Mouse (Mus musculus) forebrain, embryonic 14.5 days (tissue): ENCODE measurements around the gene Ipmk. TPM values are rescaled to one million over a fixed set of nuclear protein-coding genes. Genes with fewer than 3 reads are reported as not detected.

ENCODE experiments used
- ATAC-seq: fragments of 200-750 bp; cut with Nextera tagmentation; 2 replicates; pipeline ENCODE4 v1.8.0; 2017; ENCODE audit warnings: mild to moderate bottlenecking, moderate library complexity
- DNase-seq: peaks from one replicate; pipeline ENCODE4 v3.0.0-alpha.2; 2015; ENCODE audit warnings: low spot score
- H3K27ac ChIP-seq: fragments of 300-500 bp; sonication (generic); 2 replicates; pipeline ENCODE4 v1.5.1; 2014; ENCODE audit warnings: low read depth, mild to moderate bottlenecking, control low read depth, low read length, moderate library complexity
- H3K27me3 ChIP-seq: fragments of 300-500 bp; sonication (generic); replicated peaks from 2 replicates; pipeline ENCODE4 v1.6.1; 2014; ENCODE audit warnings: low read length, control low read depth, mixed read lengths; ENCODE audit not compliant: control insufficient read depth, insufficient read depth
- H3K36me3 ChIP-seq: fragments of 300-500 bp; sonication (generic); 2 replicates; pipeline ENCODE4 v1.6.1; 2014; ENCODE audit warnings: low read length, control low read depth; ENCODE audit not compliant: control insufficient read depth, insufficient read depth
- H3K4me1 ChIP-seq: fragments of 300-500 bp; sonication (generic); 2 replicates; pipeline ENCODE4 v1.6.1; 2014; ENCODE audit warnings: antibody characterized with exemption, low read length, control low read depth; ENCODE audit not compliant: control insufficient read depth, insufficient read depth
- H3K4me2 ChIP-seq: fragments of 300-500 bp; sonication (generic); 2 replicates; pipeline ENCODE4 v1.6.1; 2014; ENCODE audit warnings: mild to moderate bottlenecking, control low read depth, low read length
- H3K4me3 ChIP-seq: fragments of 300-500 bp; sonication (generic); 2 replicates; pipeline ENCODE4 v1.5.1; 2014; ENCODE audit warnings: low read depth, low read length, control low read depth
- H3K9ac ChIP-seq: fragments of 300-500 bp; sonication (generic); 2 replicates; pipeline ENCODE4 v1.6.1; 2014; ENCODE audit warnings: mild to moderate bottlenecking, low read length, control low read depth, moderate library complexity
- H3K9me3 ChIP-seq: fragments of 300-500 bp; sonication (generic); replicated peaks from 2 replicates; pipeline ENCODE4 v1.6.1; 2016; ENCODE audit warnings: low read length, control low read depth, mixed read lengths; ENCODE audit not compliant: control insufficient read depth
- WGBS: fragments of 180-500 bp; shearing (Covaris S2); extraction: QIAGEN DNeasy Blood & Tissue Kit; methylation state at CpG from one replicate; pipeline ENCODE4 v1.1.7; 2014; 5-methylcytosine and 5-hydroxymethylcytosine counted together
- polyA plus RNA-seq: library from polyadenylated mRNA; unstranded; fragments of >200 nt; fragmentation: Nextera tagmentation; extraction: Ambion mirVana; gene quantifications from 2 replicates; pipeline ENCODE4 v1.2.1, GENCODE M21; 2014

Ipmk gene
- polyA plus RNA-seq = 16.2 and 17.7 TPM in 2 replicates

DNA sequence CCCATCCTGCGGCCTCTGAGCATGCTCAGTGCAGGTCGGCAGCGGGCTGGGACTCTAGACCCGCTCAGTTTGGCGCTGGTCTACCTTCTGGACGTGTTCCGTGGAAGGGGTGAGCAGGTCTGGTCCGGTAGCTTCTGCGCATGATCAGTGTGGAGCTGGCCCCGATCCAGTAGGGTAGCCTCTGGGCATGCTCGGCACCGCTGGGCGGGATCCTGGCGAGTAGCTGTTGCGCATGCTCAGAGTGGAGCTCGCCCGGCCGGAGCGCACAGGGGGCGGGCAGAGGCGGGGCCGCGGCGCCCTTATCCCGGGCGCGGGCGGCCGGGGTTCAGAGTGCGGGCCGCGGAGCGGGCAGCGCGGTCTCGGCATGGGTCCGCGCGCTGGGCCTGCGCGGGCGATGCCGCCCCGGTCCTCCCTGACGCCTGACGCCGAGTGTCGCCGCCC lies at the start of gene Ipmk:
Ipmk (plus strand) TSS at position 255 of the 441 bp plus-strand sequence.
- DNase-seq (peak; percentile 97), ATAC-seq (peak; percentile 92)
- H3K4me3 ChIP-seq = peak within 1 kb of the TSS; percentile 79
- H3K36me3 ChIP-seq = no peaks in the 10 kb centered on the region
- H3K27ac ChIP-seq = peak within 1 kb of the TSS; percentile 55
- H3K4me2 ChIP-seq = peak within 1 kb of the TSS; percentile 92
- no peaks in the 10 kb centered on the region for H3K9me3 ChIP-seq
- WGBS = 0% methylated on average over 44 of the region's 49 CpGs
- H3K27me3 ChIP-seq = no peaks in the 10 kb centered on the region
- peaks cover 24% of the 10 kb centered on the region for H3K4me1 ChIP-seq
- H3K9ac ChIP-seq = peak within 1 kb of the TSS; percentile 88

DNA sequence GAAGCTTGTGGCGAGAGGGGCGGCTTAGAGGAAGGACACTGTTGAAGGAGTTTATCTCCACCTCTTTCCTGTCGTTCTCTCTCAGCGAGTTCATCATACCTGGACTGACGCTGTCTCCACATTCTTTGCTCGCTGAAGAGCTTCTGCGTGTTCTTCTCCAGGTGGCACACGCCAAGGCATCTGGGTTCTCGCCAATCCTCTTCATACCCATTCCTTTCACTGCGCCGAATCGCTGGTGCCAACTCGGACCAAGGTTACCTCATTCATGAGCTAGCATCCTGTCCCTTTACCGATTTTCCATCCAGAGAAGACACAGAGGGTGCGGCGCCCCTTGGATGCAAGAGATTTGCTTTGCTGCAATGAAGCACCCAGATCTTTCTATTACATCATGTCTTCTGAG lies 47.4 kb upstream of the Ipmk start:
- no peaks in the 10 kb centered on the region for H3K4me1 ChIP-seq
- ATAC-seq (no peak), DNase-seq (no peak)
- no peaks in the 10 kb centered on the region for H3K9me3 ChIP-seq
- H3K27ac ChIP-seq = no peak overlapping the region
- H3K4me2 ChIP-seq = no peak overlapping the region
- no peaks in the 10 kb centered on the region for H3K27me3 ChIP-seq
- H3K9ac ChIP-seq = no peak overlapping the region
- H3K4me3 ChIP-seq = no peak overlapping the region
- WGBS = 88% methylated on average over 16 of the region's 16 CpGs
- H3K36me3 ChIP-seq = no peaks in the 10 kb centered on the region

DNA sequence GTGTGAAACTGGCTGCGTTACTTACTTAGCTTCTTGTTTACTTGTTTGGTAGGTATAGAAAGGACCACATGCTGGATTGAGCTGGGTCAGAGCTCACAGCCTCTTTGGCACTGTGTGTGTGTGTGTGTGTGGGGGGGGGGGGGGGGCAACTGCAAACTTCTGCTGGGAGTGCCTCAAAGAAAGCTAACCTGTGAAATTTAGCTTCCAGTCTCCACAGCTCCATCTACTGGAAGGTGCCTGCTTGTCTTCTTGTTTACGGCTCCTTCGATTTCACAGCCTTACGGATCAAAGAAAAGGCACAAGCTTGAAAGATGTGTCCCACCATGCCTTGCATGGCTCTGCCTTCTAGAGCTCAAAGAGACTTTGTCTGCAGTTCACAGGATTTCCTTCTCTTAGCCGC lies 45.1 kb upstream of the Ipmk start:
- Histone ChIP-seq H3K4me2 (no peak overlapping the region), H3K9me3 (no peaks in the 10 kb centered on the region), H3K27me3 (no peaks in the 10 kb centered on the region), H3K4me1 (no peaks in the 10 kb centered on the region), H3K36me3 (no peaks in the 10 kb centered on the region), H3K4me3 (no peak overlapping the region), H3K9ac (no peak overlapping the region), H3K27ac (no peak overlapping the region)
- DNase-seq = peak; percentile 39
- WGBS = 28% methylated on average over 5 of the region's 5 CpGs
- ATAC-seq = no peak

DNA sequence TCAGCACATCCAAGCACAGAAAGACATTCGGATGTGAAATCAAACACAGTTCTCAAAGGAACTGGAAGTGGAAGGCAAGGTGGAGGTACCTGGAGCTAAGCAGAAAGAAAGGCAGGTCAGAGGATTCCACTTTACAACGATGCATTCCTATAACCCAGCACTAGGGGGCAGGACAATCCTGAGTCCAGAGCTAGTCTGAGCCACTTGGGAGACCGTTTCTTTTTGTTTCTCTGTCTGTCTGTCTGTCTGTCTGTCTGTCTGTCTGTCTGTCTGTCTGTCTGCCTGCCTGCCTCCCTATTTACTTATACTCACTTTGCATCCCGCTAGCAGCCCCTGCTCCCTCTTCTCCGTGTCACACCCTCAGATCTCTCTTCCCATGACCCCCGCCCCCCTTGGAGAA lies 41.4 kb upstream of the Ipmk start:
- Histone ChIP-seq H3K4me2 (peak overlapping the region; percentile 17; the same call in 1 of the 2 replicates), H3K9ac (no peak overlapping the region), H3K4me3 (no peak overlapping the region), H3K27ac (no peak overlapping the region), H3K4me1 (no peaks in the 10 kb centered on the region), H3K27me3 (no peaks in the 10 kb centered on the region), H3K9me3 (no peaks in the 10 kb centered on the region), H3K36me3 (no peaks in the 10 kb centered on the region)
- ATAC-seq = 0 out of 2 replicates have a peak, but pooled peaks have one; percentile 34
- DNase-seq = peak; percentile 51
- WGBS = 25% methylated on average over 6 of the region's 6 CpGs

DNA sequence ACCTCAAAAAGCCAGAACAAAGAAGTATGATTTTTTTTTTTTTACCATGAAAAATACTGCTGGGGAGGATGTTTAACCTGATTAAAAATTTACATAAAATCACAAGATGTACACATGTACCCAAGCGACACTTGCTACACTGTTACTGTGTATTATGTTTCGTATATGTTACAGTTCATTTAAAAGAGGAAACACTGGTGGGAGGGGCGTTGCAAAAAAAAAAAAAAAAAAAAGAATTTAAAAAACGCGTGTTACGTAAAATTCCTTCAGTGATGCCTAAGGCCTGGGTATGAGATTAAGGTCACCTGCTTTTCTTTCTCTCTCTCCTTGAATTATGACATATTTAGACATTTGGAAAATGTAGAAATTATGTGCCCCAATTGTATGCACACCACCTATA lies 40.8 kb upstream of the Ipmk start:
- H3K27ac ChIP-seq = no peak overlapping the region
- H3K4me1 ChIP-seq = no peaks in the 10 kb centered on the region
- no peaks in the 10 kb centered on the region for H3K27me3 ChIP-seq
- H3K4me3 ChIP-seq = no peak overlapping the region
- no peaks in the 10 kb centered on the region for H3K9me3 ChIP-seq
- ATAC-seq (no peak), DNase-seq (no peak)
- H3K4me2 ChIP-seq = no peak overlapping the region
- 74% methylated on average over 6 of the region's 6 CpGs for WGBS
- H3K36me3 ChIP-seq = no peaks in the 10 kb centered on the region
- H3K9ac ChIP-seq = no peak overlapping the region

DNA sequence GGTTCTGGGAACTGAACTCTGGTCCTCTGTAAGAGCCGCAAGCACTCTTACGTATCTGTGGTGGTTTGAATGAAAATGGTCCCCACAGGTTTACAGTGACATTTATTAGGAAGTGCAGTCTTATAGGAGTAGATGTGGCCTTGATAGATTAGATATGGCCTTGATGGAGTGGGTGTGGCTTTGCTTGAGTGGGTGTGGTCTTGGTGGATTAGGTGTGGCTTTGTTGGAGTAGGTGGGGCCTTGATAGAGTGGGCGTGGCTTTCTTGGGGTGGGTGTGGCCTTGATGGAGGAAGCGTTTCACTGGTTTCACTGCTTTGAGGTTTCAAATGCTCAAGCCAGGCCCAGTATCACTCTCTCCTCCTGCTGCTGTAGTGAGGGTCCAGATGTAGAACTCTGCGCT lies 39.4 kb upstream of the Ipmk start:
- Histone ChIP-seq H3K9me3 (no peaks in the 10 kb centered on the region), H3K4me2 (no peak overlapping the region), H3K4me3 (no peak overlapping the region), H3K27ac (no peak overlapping the region), H3K4me1 (no peaks in the 10 kb centered on the region), H3K27me3 (no peaks in the 10 kb centered on the region), H3K36me3 (no peaks in the 10 kb centered on the region), H3K9ac (no peak overlapping the region)
- DNase-seq (no peak), ATAC-seq (no peak)
- 91% methylated on average over 5 of the region's 5 CpGs for WGBS

DNA sequence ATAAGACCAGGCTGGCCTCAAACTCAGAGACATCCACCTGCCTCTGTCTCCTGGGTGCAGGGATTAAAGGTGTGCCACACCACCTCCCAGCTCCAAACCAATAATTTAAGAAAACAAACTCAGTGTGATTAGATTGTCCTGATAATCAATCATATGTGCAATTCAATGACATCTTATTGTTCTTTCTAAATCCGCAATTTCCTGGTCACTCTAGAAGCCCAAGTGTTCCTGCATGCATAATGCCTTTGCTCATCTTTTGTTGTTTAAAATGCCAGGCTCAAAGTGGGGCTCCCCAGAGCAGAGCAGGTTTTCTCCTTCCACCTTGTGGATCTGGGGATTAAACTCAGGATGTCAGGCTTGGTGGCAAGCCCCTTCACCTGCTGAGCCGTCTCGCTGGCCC lies 37.3 kb upstream of the Ipmk start:
- H3K4me1 ChIP-seq = no peaks in the 10 kb centered on the region
- ATAC-seq (no peak), DNase-seq (no peak)
- no peaks in the 10 kb centered on the region for H3K27me3 ChIP-seq
- H3K9me3 ChIP-seq = no peaks in the 10 kb centered on the region
- 50% methylated on average over 3 of the region's 3 CpGs for WGBS
- no peak overlapping the region for H3K9ac ChIP-seq
- no peak overlapping the region for H3K4me3 ChIP-seq
- no peaks in the 10 kb centered on the region for H3K36me3 ChIP-seq
- H3K27ac ChIP-seq = no peak overlapping the region
- no peak overlapping the region for H3K4me2 ChIP-seq

DNA sequence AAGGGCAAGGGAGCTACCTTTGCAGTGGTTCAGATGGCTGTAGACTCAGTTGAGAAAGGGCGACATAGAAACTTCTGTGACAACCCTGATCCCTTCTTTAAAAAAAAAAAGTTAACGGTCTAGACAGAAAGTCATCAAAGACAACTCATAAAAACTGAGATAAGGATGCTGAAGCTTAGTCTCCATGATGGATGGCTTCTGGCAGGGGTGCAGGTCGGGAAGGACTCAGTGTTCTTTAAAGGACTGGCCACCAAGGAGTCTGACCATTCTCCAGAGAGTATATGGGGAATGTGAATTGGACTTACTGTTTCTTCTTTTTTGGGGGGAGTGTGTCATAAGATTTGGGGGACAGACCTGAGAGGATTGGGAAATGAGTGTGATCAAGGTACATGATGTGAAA lies 33.0 kb upstream of the Ipmk start:
- H3K4me2 ChIP-seq = no peak overlapping the region
- H3K27ac ChIP-seq = no peak overlapping the region
- H3K36me3 ChIP-seq = no peaks in the 10 kb centered on the region
- H3K9ac ChIP-seq = no peak overlapping the region
- DNase-seq (no peak), ATAC-seq (no peak)
- 89% methylated on average over 3 of the region's 3 CpGs for WGBS
- H3K9me3 ChIP-seq = no peaks in the 10 kb centered on the region
- no peaks in the 10 kb centered on the region for H3K27me3 ChIP-seq
- no peaks in the 10 kb centered on the region for H3K4me1 ChIP-seq
- H3K4me3 ChIP-seq = no peak overlapping the region

DNA sequence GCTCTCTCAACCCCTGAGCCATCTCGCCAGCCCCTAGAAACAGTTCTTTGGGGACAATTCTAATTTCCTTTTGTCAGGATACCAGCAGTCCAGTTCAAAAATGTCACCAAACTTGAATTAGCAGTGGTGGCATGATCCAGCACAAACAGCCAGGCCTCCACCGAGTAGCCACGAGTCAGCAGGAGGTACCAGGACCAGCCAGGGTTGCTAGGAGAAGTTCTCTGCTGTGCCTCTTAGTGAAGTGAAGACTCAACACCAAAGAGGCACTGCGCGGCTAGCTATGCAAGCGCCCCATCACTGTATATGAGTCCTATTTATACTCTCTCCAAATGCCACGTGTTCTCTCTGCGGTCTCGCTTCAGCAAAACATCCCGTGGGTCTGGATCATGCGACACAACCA lies 31.5 kb upstream of the Ipmk start:
- H3K27ac ChIP-seq = no peak overlapping the region

More for the DNA sequence above, 31.5 kb upstream of the Ipmk start:
- Histone ChIP-seq H3K4me3 (no peak overlapping the region), H3K36me3 (no peaks in the 10 kb centered on the region), H3K27me3 (no peaks in the 10 kb centered on the region), H3K9ac (no peak overlapping the region), H3K4me2 (no peak overlapping the region), H3K9me3 (no peaks in the 10 kb centered on the region), H3K4me1 (no peaks in the 10 kb centered on the region)
- WGBS = 81% methylated on average over 11 of the region's 11 CpGs
- no peak for ATAC-seq
- DNase-seq = no peak
